Mouse (Mus musculus) layer of hippocampus, postnatal 14 days (tissue): ENCODE data around the gene Cdca7l. TPM values are rescaled to one million over a fixed set of nuclear protein-coding genes. Genes with fewer than 3 reads are reported as not detected.
"Not testable (repeated sequence)": the region's sequence is repeated elsewhere in the genome, so short reads cannot be mapped to it uniquely, and the experiment has no call there.

ENCODE experiments used
- DNase-seq, 2 experiments: peaks; one replicate each; pipeline ENCODE4 v3.0.0; 2021 to 2022; ENCODE audit warnings: low spot score in 2 of 2, mixed read lengths in 1 of 2
- long read RNA-seq, 2 experiments: library from polyadenylated mRNA; stranded (forward); transcript quantifications; one replicate each; pipeline ENCODE4 v2.0.0; 2021
- total RNA-seq, 2 experiments: library from RNA; stranded (reverse); gene quantifications; 2 replicates each; pipeline ENCODE4 v1.2.3; 2021

Cdca7l gene
- 1 to 10 TPM; 1.1 to 1.2 TPM for total RNA-seq
- long read RNA-seq, experiment 1, partial matches to known transcripts, result 0 of 4 reads
- long read RNA-seq, experiment 1, other reads (novel, unspliced or antisense), result 2 of 4 reads
- long read RNA-seq, experiment 2, partial matches to known transcripts, result 0 of 3 reads
- long read RNA-seq, experiment 2, other reads (novel, unspliced or antisense), result 2 of 3 reads

DNA sequence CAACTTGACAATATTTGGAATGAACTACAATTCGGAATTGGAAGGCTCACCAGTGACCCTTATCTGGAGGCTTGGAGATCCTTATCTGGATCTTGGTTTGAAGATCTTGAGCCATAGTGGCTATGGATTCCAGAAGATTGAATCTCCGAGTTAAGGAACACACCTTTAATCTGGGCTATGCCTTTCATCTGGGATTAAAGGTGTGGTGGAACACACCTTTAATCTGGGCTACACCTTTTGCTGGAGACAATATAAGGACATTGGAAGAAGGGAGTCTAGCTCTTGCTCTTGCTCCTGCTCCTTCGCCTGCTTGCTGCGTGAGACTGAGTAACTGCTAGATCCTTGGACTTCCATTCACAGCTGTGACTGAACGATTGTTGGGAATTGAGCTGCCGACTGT, at the start of gene Cdca7l:
Gene Cdca7l (plus strand): TSS at position 301 of the 400 bp plus-strand sequence.
- DNase-seq, result not testable (repeated sequence)

DNA sequence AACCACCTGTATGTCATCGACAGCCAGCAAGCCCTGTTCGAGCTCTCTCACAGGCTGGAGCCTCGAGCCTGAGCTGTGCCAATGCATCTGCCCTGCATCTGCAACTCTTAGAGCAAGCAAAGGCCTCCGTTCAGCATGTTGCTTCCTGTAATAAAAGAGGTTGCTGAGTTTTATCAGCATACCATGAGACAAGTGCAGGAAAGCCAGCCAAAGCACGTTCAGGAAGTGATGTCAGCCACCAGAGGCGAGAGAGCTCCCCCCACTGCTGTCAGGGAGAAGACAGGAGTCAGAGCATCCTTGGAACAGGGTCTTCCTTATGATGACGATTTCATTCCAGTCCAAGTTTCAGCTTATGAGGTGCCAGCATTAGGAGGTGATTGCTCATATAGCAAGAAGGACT, 48.1 kb upstream of the Cdca7l start:
- DNase-seq, result no peak

DNA sequence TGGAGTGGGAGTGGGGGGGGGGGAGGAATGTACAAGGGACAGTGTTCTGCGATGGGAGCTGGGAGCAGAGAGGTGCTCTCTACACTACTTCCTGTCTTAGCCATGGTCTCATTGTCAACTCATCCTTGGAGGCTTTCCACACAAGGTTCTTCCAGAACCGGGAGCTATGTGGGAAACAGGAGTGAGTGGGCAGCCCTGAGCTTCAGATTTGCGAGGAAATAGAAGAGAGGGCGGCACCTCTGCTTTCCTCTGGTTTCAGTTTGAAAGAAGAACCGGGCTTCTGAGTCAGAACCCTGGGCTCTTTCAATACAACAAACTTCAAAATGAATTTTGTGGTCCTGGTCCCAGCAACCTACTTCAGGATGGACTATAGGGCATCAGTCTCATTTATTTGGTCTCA, 43.7 kb upstream of the Cdca7l start:
- DNase-seq, result no peak

DNA sequence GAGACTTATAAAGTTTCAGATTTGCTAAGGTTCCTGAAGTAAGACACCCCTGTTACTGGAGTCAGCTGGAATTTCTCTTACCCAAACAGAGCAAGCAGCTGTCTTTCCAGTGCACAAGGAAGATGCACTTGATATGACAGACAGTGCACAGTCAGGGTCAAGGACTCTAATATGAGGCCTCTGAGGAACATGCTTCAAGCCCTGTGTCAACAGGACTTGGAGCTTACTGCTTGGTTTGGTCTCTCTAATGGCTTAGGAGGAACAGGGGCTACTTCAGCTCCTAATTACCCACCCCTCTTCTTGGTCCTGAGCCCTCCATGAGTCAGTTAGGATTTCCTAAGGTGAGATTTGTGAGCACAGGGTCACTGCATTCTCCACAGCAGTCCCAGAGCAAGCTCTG, 43.2 kb upstream of the Cdca7l start:
- no peak for DNase-seq

DNA sequence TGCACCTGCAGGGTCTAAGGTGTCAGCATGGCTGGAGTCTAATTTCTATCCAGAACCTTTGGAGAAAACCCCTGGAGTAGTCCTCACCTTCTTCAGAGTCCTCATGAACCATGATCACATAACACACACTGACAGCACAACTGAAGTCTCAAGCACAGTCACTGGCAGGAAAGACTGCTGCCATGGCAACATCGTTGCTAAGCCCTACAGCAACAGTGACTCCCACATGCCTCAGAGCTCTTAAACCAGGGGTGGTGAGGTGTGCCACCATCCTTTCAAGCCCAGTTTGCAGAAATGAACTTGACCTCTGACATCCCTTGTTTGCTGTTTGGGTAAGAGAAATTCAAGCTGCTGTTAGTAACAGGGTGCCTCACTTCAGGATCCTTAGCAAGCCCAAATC, 42.4 kb upstream of the Cdca7l start:
- DNase-seq, result peak; percentile 35 to 52

DNA sequence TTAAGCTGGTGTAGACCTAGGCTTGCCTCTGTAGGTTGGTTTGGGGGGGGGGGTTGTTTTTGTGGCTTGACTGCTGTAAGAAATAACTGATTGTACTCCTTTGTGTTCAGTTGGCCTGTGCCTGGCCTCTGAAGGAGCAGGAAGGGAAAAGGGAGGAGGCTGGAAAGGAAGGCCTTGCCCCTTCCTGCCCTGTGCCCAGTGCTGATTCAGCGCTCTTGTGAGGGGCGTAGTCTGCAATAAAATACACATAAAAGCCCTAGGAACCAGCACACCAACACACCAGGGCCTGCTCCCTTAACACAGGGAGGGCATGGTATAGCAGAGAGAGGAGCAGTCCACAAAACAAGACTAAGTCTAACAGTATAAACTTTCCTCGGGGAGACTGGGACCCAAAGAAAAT, 40.8 kb upstream of the Cdca7l start:
- DNase-seq, result no peak

DNA sequence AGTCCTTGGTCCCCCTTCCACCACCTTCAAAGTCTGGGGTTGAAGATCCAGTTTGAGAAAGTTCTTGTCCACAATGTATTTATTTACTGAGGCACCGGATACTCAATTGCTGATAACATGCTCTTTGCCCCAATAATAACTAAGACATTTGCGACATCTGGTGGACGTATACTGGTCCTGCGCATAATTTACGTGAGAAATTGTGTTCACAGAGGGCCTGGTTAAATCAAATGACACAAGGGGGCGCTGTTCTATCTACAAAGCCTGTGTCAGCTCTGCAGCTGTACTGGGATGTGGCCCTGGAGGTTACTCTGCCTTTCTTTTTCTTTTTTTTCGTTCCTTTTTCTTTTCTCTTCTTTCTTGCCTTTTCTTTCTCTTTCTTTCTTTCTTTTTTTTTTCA, 39.2 kb upstream of the Cdca7l start:
- DNase-seq, result peak; percentile 74 to 92

DNA sequence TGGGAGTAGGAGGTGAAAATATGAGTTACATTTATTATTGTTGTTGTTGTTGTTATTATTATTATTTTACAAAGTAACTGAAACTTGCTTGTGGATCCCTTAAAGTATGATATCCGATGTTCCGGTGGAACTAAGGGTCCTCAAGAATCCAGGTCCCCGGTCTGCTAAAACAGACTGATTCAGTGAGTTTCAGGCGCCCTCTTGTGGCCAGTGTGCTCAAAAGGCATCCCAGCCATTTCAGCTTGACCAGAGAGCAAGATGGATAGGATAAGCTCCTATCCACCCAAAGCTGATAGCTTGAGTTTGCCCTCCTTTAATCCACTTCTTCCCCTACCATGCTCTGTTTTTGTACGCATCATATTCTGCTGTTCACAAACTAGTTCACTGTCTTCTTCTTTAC, 35.0 kb upstream of the Cdca7l start:
- DNase-seq, result peak; percentile 68 to 80

DNA sequence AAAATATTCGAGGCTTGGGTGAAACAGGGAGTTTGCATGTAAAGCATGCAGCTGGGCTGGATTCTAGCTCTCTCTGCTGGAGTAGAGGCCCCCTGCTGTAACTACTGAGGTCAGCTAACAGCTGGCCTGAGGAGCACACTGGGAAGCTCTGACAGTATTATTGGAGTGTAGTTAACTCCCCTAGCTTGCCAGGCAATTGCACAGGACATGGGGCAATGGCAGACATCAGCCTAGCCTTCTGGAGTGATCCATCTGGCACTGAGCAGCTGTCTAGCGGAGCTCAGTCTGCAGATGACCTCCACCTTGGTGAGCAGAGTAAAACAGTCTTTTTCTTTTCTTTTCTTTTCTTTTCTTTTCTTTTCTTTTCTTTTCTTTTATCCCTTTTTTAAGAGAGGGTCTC, 33.9 kb upstream of the Cdca7l start:
- no peak for DNase-seq

DNA sequence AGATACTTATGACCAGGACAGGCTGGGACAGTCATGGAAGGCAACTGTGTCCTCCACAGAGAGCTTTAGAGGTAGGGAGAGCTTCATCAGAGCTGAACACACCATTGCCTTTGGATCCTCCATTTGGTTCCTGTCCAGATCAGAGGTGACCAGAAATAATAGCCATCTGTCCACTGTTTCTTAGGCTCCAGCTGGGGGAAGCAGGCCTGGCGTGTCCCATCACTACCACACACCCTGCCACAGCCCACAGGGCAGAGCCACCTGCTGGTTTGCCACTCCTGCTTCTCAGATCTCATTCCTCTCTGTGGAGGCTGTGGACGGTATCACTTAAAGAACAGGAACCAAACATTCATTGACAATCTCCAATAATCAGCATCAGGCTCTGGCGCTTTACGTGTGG, 32.9 kb upstream of the Cdca7l start:
- DNase-seq, result no peak

DNA sequence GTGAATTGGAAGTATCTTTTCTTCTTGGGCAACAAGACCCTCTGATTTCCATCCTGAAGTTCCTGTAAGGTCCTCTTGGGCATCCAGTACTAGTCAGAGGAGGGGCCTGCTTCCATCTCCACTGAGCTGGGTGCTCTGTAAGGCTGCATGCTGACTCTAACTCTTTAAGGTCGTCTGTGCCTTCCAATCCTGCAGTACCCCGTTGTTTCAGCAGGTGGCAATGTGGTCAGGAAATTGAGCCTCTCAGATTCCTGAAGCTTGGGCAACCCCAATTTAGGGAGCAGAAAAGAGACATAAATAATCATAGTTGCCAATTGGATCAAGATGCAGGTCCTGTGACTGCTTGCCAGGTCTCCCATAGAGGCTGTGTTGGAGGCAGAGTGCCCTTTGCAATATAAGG, 31.5 kb upstream of the Cdca7l start:
- DNase-seq, result peak; percentile 80 to 84

DNA sequence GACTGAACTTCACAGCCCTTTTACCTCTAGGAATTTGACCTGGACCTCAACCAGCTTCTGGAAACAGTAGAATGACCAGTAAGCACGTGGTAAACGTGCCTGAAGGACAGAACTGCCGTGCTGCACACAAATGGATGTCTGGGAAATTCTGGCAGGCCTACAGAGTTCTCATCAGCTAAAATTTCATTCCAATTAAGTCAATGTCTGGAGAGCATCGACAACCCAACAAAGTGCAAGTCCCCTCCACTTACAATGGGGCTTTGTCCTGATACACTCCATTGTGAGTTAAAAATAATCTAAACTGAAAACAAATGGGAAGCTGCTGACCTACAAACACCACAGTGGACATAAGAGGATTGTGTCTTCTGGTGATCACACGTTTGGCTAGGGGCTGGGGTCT, 27.2 kb upstream of the Cdca7l start:
- no peak for DNase-seq

DNA sequence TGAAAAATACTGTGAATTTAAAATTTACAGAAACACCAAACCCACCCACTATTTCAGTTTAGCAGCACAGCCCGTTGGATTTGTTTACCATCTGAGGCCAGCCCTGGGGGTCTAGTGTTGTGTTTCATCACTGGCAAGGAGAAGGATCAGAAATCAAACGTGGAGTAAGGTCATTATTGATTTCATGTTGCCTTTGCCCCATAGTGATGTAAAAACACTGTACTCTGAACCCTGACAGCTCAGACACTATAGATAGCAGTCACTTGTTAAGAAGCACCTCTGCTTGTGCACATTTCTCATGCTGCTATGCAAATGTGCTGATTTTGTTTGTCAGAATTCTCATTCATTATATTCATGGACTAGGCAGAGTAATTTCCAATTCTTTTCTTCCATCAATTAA, 22.7 kb upstream of the Cdca7l start:
- DNase-seq, result no peak

DNA sequence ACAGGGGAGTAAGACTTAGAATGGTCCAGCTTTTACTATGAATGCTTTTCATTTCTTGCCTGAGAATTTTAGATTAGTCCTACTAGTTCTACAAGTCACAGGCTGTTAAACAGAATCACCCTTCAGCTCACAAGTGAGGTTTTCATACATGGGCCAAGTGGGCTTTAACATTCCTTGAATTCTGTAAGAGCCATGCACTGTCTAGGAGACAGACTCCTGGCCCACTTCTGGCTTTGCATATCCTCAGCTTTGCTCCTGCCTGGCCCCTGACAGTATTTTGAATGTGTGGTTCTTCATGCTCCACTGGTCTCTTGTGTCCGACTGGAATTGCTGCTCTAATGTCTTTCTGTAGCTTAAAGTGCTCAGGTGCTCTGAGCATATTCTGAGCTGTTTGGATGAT, 20.7 kb upstream of the Cdca7l start:
- DNase-seq, result no peak

DNA sequence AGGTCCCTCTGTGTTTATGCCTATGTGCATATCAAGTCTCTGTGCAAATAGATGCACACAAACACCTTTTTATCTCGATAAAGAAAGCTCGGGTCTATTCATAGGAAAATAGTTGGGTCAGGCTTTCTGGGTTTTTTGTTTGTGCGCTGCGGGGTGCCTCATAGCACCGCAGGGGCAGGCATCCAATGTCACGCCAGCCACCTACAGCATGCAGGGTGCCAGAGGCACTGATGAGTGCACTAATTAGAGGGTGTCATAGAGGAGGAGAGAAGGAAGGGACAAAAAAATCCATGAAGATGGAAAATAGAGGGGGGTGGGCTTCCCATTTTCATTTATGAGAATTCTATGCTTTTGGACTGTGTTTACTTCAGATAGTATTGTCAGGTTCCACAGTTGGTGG, 17.5 kb upstream of the Cdca7l start:
- DNase-seq, result no peak

DNA sequence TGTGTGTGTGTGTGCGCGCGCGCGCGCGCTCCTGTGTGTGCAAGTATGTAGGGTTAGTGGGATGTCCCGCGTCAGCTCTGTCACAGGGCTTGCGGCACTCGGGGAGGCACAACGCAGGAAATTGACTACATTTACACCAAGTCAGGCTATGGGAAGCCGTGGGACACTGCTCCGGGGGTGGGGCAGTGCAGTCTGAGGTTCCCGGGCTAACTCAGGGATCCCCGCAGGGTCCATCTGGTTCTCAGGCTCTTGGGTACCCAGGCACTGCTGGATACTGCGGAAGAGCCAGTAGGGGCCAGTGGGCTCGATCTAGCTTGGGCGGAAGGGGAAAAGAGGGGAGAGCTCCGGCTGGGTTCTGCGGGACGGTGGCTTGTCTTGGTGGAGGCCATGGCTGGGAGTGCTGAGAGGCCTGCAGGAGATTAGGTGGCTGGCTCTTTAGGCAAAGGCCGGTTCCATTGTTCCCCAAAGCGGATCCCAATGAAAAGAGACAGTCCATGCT, 15.5 kb upstream of the Cdca7l start:
- DNase-seq, result no peak

DNA sequence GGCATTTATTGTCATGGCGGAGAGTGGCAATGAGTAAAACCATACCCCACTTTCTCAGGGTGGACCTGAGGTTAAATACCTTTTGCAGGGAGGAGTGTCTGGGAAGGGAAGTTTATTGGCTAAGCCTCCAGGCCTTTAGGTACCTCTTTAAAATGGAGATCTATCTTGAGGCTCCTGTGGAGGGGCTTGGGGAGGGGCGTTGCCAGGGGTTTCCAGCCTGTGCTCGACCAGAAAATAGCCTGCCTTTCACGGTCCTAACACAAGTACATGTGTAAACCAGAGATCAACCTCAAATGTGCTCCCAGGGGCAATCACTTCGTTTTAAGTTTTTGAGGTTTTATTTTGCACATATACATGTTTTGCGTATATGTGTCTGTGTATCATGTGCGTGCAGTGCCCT, 15.1 kb upstream of the Cdca7l start:
- DNase-seq, result no peak

DNA sequence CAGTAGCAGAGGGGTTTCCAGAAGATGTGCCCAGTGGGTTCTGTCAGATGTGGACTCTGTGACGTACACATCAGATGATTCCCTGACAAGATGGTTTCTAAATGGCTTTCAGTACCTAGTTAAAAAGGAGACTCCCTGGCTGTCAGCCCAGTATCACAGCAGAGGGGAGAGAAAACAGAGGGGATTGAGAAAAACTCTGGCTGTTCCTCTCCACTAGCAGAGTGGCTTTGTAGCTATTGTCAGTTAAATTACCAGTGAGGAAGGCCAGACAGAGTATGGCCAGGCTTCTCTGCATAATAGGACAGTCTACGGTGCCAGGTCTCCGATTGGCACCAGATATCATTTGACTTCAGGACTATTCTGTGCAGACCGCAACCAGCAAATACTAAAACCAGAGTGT, 8.8 kb upstream of the Cdca7l start:
- DNase-seq, result no peak

DNA sequence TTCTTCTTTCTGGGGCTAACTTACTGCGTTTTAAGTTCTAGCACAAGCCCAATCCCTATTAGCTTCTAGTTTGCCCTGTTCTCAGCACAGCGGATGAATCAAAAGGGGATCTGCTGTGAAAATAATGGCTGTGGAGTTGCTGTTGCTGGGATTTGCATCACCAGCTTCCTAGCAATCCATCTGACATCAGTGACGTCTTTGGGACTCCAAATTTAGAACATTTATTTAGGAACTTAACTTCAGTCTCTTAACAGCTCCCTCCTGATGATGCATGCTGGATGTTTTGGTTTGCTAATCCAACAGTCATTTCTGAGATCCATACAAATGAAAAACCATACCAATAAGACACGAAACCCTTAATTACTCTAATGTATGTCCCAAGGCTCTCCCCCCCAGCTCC, 1.5 kb downstream of the Cdca7l start:
- no peak for DNase-seq

DNA sequence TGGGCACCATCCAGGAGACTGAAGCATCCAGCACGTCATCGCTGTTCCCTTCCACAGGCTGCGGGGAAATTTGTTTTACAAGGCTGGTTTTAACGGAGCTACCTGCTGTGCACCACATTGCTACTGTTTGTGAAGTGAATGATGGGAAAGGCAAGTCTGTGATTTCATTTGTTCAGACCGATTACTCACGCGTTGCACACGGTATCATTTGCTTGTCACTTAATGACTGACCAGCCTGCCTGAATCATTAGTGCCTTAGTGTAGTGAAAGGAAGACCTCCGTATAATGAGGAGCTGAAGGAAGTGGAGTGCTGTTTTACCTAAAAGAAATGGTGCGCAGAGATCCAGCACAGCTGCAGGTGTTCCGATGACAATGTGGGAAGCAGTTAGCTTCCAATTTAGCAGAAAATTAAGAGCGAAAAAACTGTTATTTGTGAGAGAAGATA, 1.9 kb downstream of the Cdca7l start:
- DNase-seq, result peak in 1 of 2 experiments; percentile 39

DNA sequence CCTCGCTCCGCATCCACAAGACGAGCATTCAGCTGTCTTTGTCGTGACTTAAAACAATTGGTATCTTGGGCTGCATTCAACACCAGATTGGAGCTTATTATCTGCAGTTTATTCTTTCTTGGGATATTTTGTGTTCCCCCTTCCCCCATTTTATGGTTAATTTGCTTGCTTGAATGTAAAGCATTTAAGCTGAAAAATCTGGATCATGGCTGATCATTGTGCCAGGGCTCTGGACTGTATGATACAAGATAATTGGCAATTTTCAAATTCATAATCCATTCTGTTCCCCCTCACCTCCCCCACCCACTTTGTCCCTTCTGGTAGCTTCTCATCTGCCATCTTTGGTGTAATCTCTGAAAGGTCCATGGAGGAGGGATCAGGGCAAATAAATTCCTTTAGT, 2.4 kb downstream of the Cdca7l start:
- no peak for DNase-seq

DNA sequence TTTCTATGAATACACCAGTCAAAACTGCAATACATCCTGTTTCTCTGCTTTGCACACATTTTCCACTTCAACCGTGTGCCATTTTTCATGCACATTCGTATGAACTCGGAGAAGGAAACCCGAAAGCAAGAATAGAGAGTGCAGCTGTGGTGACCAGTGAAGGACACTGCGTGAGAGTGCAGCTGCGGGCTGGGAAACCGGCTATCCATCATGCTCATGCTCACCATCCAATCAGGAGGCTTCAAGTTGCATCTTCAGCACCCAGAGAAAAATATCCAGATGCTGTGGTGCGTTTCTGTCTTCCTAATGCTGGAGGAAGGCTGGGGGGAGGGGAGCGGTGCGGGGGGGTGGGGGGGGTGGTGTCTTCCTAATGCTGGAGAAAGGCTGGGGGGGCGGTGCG, 3.5 kb downstream of the Cdca7l start:
- DNase-seq, result no peak
